Mouse (Mus musculus): ENCODE results near the gene Gm20479. TPM values are rescaled to one million over a fixed set of nuclear protein-coding genes. Genes with fewer than 3 reads are reported as not detected.
A peak's percentile ranks its signal among the peaks of the same experiment; 100 is the strongest.

The Gm20479 gene
- polyA plus RNA-seq, 1 experiment, result 0.47 TPM

DNA sequence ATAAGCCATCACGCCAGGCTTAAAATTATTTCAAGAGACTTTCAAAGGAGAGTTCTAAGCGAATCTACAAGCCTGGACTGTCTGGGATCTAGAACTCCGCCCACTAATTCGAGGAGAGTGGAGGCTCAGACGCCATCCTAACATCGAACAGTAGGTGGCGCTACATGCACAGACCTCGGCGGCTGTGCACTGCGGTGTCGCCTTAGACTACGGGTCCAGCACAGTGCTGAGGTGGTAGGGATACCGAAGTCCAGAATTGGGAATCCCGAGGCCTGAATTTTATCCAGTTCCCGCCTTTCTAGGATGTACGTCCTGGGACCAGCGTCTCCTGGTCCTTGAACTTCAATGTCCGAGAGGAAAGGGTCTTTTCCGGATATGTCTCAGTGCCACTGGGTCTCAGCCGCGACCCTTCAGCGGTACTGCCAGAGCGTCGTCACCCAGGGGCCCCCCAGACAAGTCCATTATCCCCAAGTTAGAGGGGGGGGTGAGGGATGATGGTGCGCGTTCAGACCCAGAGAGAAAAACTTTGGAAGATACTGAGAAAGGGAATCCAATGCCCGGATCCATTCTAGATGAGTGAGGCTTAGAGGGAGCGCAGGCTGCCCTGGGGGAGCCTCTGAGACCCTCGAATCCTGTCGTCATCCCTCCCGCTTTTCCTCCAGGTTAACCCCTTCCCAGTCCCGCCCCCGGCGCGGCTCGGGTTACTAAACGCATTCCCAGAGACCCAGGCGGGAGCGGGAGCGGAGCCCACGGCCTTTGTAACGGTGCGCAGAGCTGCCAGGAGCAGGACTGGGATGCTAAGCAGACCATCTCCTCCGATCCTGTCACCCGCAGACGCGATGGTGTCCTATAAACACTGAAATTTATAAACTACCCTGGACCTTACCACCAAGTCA, 21.0 kb downstream of the Gm20479 start:
- Histone ChIP-seq H3K4me1 (ENCODE audit: control insufficient read depth, insufficient read depth, insufficient read length) (peaks cover 21% of the 10 kb centered on the region), H3K27me3 (ENCODE audit: control insufficient read depth, insufficient read depth, low read length) (peaks cover 21% of the 10 kb centered on the region), H3K36me3 (ENCODE audit: control insufficient read depth, insufficient read depth, low read length) (no peaks in the 10 kb centered on the region), H3K4me3 (ENCODE audit: extremely low read depth, insufficient read depth, insufficient read length) (no peak overlapping the region), H3K27ac (ENCODE audit: insufficient read depth, low read length) (no peak overlapping the region)
- TF ChIP-seq POLR2A (IDR thresholded peaks at IDR 0.05; ENCODE audit: low read depth, low read length), result no peak
- peak; percentile 99 for TF ChIP-seq CTCF (IDR thresholded peaks at IDR 0.05; ENCODE audit: extremely low read depth, insufficient read depth, insufficient read length, insufficient replicate concordance)
- WGBS, result 9% methylated on average over 47 of the region's 47 CpGs
- DNase-seq (ENCODE audit: low read depth in 1 of 2, low spot score in 2 of 2), result peak; percentile 58 to 83

DNA sequence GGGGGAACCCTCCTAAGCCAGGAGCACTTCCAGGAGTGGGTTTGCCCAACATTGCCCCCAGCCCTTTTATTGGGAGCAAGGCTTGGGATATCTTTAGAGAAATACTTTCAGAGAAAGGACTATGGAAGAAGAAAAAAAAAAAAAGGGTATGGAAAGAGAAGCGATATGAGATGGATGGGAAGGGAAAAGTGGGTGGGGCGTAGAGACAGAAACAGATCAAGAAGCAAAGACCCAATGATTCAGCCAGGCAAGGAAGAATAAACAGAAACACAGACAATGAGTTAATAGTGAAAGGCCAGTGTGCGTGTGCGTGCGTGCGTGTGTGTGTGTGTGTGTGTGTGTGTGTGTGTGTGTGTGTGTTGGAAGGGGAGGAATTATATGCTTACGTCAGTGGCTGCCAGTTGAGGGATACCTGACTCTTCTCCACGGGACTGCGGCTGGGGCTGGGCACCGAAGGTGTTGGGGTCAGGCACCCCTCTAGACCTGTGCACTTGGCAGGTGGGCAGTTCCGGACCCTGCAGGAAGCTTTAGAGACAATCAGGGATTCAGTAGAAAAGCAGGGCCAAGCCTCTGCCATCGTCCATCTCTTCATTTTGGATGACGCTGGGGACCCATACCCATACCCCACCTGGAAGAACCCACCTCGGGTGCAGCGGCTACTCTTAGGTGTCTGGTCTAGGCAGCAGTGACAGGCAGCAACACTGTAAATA, 22.1 kb downstream of the Gm20479 start:
- 58% methylated on average over 15 of the region's 15 CpGs for WGBS
- H3K27ac ChIP-seq (ENCODE audit: insufficient read depth, low read length), result no peak overlapping the region

DNA sequence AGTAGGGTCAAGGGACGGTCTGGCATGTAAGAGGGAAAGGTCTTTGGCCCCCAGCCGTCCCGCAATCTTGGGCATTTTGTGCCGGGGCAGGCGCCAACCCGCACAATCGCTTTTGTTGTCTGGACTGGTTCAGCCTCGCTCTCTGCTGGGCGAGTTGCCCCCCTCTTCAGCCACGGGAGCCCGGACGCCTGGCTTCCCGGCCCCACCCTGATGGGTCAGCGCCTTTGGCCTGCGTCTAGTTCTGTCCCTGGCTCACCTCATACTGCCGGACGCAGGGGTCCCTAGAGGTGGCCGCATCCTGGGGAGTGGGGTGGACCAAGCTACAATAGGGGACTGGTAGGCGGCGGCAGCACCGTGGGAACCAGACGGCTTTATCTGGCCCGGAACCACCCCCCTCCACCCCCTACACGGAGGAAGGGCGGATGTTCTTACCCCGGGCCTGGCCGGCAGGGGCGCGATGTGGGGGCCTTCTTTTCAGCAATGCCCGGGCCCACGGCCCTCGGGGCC, 22.8 kb downstream of the Gm20479 start:
- H3K27me3 ChIP-seq (ENCODE audit: control insufficient read depth, insufficient read depth, low read length), result peaks cover 21% of the 10 kb centered on the region
- no peak overlapping the region for H3K4me3 ChIP-seq (ENCODE audit: extremely low read depth, insufficient read depth, insufficient read length)
- no peak overlapping the region for H3K27ac ChIP-seq (ENCODE audit: insufficient read depth, low read length)
- peaks cover 27% of the 10 kb centered on the region for H3K4me1 ChIP-seq (ENCODE audit: control insufficient read depth, insufficient read depth, insufficient read length)
- WGBS, result 2% methylated on average over 32 of the region's 32 CpGs
- TF ChIP-seq CTCF (IDR thresholded peaks at IDR 0.05; ENCODE audit: extremely low read depth, insufficient read depth, insufficient read length, insufficient replicate concordance), result no peak
- no peak for DNase-seq (ENCODE audit: low read depth in 1 of 2, low spot score in 2 of 2)
- no peaks in the 10 kb centered on the region for H3K36me3 ChIP-seq (ENCODE audit: control insufficient read depth, insufficient read depth, low read length)

More for the DNA sequence above, 22.1 kb downstream of the Gm20479 start:
- no peaks in the 10 kb centered on the region for H3K36me3 ChIP-seq (ENCODE audit: control insufficient read depth, insufficient read depth, low read length)
- peaks cover 21% of the 10 kb centered on the region for H3K27me3 ChIP-seq (ENCODE audit: control insufficient read depth, insufficient read depth, low read length)
- TF ChIP-seq CTCF (IDR thresholded peaks at IDR 0.05; ENCODE audit: extremely low read depth, insufficient read depth, insufficient read length, insufficient replicate concordance), result no peak
- no peak overlapping the region for H3K4me3 ChIP-seq (ENCODE audit: extremely low read depth, insufficient read depth, insufficient read length)
- no peak for DNase-seq (ENCODE audit: low read depth in 1 of 2, low spot score in 2 of 2)
- H3K4me1 ChIP-seq (ENCODE audit: control insufficient read depth, insufficient read depth, insufficient read length), result peaks cover 22% of the 10 kb centered on the region

DNA sequence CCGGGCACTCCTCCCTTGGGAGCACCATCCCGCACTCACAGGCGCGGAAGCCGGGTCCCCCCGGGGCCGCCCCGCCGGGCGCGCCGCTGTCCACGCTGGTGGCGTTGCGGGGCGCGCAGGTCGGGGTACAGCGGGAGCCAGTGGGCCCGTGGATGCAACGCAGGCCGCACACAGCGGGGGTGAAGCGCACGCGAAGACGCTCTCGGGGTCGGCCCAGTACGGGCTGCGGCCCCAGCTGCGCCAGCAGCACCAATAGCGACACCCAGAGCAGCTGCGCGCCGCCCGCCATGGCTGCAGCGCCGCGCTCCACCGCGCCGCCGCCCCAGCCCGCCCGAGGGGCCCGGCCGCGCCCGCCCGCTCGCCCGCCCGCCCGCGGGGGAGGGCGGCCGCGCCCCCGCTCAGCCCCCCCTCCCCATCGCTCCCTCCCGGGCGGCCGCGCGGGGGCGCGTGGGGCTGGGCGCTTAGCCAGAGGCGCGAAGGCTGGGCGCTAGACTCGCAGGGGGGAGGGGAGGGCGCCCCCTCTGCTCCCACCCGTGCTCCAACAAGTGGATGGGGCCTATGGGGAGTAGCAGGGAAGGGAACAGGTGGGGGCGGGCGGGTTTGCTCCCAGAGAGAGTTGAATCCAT, 23.8 kb downstream of the Gm20479 start:
- peak overlapping the region; percentile 26; the same call in 1 of the 2 replicates for H3K4me3 ChIP-seq (ENCODE audit: extremely low read depth, insufficient read depth, insufficient read length)
- 1% methylated on average over 51 of the region's 77 CpGs for WGBS
- no peaks in the 10 kb centered on the region for H3K36me3 ChIP-seq (ENCODE audit: control insufficient read depth, insufficient read depth, low read length)
- peaks cover 21% of the 10 kb centered on the region for H3K27me3 ChIP-seq (ENCODE audit: control insufficient read depth, insufficient read depth, low read length)
- no peak for DNase-seq (ENCODE audit: low read depth in 1 of 2, low spot score in 2 of 2)
- TF ChIP-seq POLR2A (IDR thresholded peaks at IDR 0.05; ENCODE audit: low read depth, low read length), result no peak
- no peak for TF ChIP-seq CTCF (IDR thresholded peaks at IDR 0.05; ENCODE audit: extremely low read depth, insufficient read depth, insufficient read length, insufficient replicate concordance)
- H3K4me1 ChIP-seq (ENCODE audit: control insufficient read depth, insufficient read depth, insufficient read length), result peaks cover 32% of the 10 kb centered on the region
- no peak overlapping the region for H3K27ac ChIP-seq (ENCODE audit: insufficient read depth, low read length)

DNA sequence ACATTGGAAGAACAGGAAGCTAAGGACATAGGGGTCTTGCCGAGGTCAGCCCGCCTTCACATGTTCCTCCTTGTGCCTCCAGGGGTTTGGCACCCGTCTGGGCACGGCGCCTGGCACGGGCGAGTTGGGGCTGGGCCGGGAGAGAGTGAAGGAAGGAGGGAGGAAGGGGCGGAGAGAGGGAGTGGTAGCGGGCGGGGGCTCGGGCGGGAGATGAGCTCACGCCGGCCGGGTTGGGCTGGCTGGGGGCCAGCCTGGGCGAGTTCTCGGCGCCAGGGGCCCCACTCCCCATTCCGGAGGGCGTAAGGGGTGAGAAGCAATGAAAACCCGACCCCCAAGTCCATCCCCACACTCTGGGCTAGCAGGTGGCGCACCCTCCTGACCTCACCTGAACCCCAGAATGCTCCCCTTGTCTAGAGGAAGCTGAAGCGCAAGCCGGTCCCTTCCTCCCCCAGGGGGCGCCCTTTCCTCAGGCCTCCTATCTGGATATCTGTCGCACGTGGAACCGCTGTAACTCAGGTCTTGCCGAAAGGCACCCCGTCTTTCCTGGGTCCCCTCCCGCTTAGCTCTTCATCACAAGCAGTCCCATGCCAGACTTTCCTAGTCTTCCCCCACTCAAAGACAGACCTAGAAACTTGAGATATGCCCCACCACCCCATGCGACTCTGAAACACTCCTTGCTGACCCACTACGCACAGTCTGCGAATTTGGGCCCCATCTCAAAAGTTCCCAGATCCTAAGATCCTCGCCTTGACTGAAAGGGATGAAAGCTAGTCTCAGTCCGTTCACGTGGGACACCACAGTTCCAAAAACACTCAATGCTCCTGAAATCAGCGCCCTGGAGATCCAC, 24.6 kb downstream of the Gm20479 start:
- H3K36me3 ChIP-seq (ENCODE audit: control insufficient read depth, insufficient read depth, low read length), result no peaks in the 10 kb centered on the region
- no peak overlapping the region for H3K27ac ChIP-seq (ENCODE audit: insufficient read depth, low read length)
- TF ChIP-seq CTCF (IDR thresholded peaks at IDR 0.05; ENCODE audit: extremely low read depth, insufficient read depth, insufficient read length, insufficient replicate concordance) (peak; percentile 93), POLR2A (IDR thresholded peaks at IDR 0.05; ENCODE audit: low read depth, low read length) (no peak)
- H3K4me1 ChIP-seq (ENCODE audit: control insufficient read depth, insufficient read depth, insufficient read length), result peaks cover 31% of the 10 kb centered on the region
- peak; percentile 75 to 88 for DNase-seq (ENCODE audit: low read depth in 1 of 2, low spot score in 2 of 2)
- H3K27me3 ChIP-seq (ENCODE audit: control insufficient read depth, insufficient read depth, low read length), result peaks cover 20% of the 10 kb centered on the region
- 2% methylated on average over 39 of the region's 39 CpGs for WGBS
- H3K4me3 ChIP-seq (ENCODE audit: extremely low read depth, insufficient read depth, insufficient read length), result peak overlapping the region; percentile 26; the same call in 1 of the 2 replicates

DNA sequence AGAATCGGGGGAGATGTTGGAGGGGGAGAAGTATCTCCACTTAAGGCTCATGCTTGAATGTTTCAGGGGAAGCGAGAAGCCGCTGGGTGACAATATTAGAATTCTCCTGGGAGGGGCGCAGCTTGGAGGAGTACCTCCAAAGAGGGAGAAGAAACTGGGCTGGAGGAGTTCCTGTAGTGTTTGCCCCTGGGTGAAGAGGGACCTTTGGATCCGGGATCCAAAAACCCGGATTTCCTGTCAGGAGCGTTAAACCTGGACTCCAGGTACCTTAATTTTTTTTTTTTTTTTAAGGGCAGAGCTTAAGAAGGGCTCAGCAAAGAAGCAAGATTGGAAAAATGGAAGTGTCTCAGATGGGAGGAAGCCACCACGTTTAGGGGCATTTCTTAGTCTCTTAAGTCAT, 25.4 kb downstream of the Gm20479 start:
- H3K27me3 ChIP-seq (ENCODE audit: control insufficient read depth, insufficient read depth, low read length), result peaks cover 14% of the 10 kb centered on the region
- H3K36me3 ChIP-seq (ENCODE audit: control insufficient read depth, insufficient read depth, low read length), result no peaks in the 10 kb centered on the region
- 3% methylated on average over 8 of the region's 8 CpGs for WGBS
- TF ChIP-seq CTCF (IDR thresholded peaks at IDR 0.05; ENCODE audit: extremely low read depth, insufficient read depth, insufficient read length, insufficient replicate concordance) (no peak), POLR2A (IDR thresholded peaks at IDR 0.05; ENCODE audit: low read depth, low read length) (no peak)
- H3K27ac ChIP-seq (ENCODE audit: insufficient read depth, low read length), result peak overlapping the region; percentile 24; the same call in 1 of the 2 replicates
- no peak for DNase-seq (ENCODE audit: low read depth in 1 of 2, low spot score in 2 of 2)
- no peak overlapping the region for H3K4me3 ChIP-seq (ENCODE audit: extremely low read depth, insufficient read depth, insufficient read length)
- peaks cover 27% of the 10 kb centered on the region for H3K4me1 ChIP-seq (ENCODE audit: control insufficient read depth, insufficient read depth, insufficient read length)
